Mouse (Mus musculus) heart, embryonic 14.5 days (tissue): ENCODE measurements around the gene M6pr. TPM values are rescaled to one million over a fixed set of nuclear protein-coding genes. Genes with fewer than 3 reads are reported as not detected.

ENCODE experiments used
- ATAC-seq: fragments of 200-750 bp; cut with Nextera tagmentation; 2 replicates; pipeline ENCODE4 v1.8.0; 2017; ENCODE audit warnings: low read depth, moderate TSS enrichment; ENCODE audit not compliant: insufficient number of reproducible peaks, insufficient read depth, low FRiP score
- H3K27ac ChIP-seq, 2 experiments: fragments of 200-500 bp in 1 of 2; fragments of 300-500 bp in 1 of 2; sonication (generic) in 1 of 2; replicated peaks in 1 of 2; 2 replicates each; pipeline ENCODE4 v1.5.1; 2012 to 2014; ENCODE audit warnings: low read depth in 2 of 2, low read length in 2 of 2, control low read depth in 1 of 2, mild to moderate bottlenecking in 1 of 2, mixed read lengths in 1 of 2; ENCODE audit not compliant: control insufficient read depth in 1 of 2, insufficient read depth in 1 of 2
- H3K27me3 ChIP-seq: fragments of 300-500 bp; sonication (generic); 2 replicates; pipeline ENCODE4 v1.6.1; 2014; ENCODE audit warnings: mild to moderate bottlenecking, low read length, control low read depth; ENCODE audit not compliant: control insufficient read depth, insufficient read depth
- H3K36me3 ChIP-seq: fragments of 300-500 bp; sonication (generic); 2 replicates; pipeline ENCODE4 v1.6.1; 2014; ENCODE audit warnings: mild to moderate bottlenecking, control low read depth, low read length, mixed read lengths; ENCODE audit not compliant: control insufficient read depth, insufficient read depth
- H3K4me1 ChIP-seq, 2 experiments: fragments of 200-500 bp in 1 of 2; fragments of 300-500 bp in 1 of 2; sonication (generic) in 1 of 2; 2 replicates each; pipeline ENCODE4 v1.6.1; 2012 to 2014; ENCODE audit warnings: low read length in 2 of 2, control low read depth in 1 of 2, mixed read lengths in 1 of 2; ENCODE audit not compliant: control insufficient read depth in 2 of 2, insufficient read depth in 2 of 2
- H3K4me2 ChIP-seq: fragments of 300-500 bp; sonication (generic); 2 replicates; pipeline ENCODE4 v1.6.1; 2014; ENCODE audit warnings: mild to moderate bottlenecking, low read length
- H3K4me3 ChIP-seq, 2 experiments: fragments of 200-500 bp in 1 of 2; fragments of 300-500 bp in 1 of 2; sonication (generic) in 1 of 2; 2 replicates each; pipeline ENCODE4 v1.5.1; 2012 to 2014; ENCODE audit warnings: low read length in 2 of 2, mild to moderate bottlenecking in 2 of 2, control low read depth in 1 of 2, low read depth in 1 of 2, moderate library complexity in 1 of 2; ENCODE audit not compliant: control insufficient read depth in 1 of 2, insufficient read depth in 1 of 2
- H3K9ac ChIP-seq: fragments of 300-500 bp; sonication (generic); 2 replicates; pipeline ENCODE4 v1.6.1; 2014; ENCODE audit warnings: mild to moderate bottlenecking, low read length
- H3K9me3 ChIP-seq: fragments of 300-500 bp; sonication (generic); 2 replicates; pipeline ENCODE4 v1.6.1; 2016; ENCODE audit warnings: low read length, control low read depth; ENCODE audit not compliant: control insufficient read depth
- WGBS: fragments of 180-500 bp; shearing (Covaris S2); extraction: QIAGEN DNeasy Blood & Tissue Kit; methylation state at CpG from one replicate; pipeline ENCODE4 v1.1.7; 2014; 5-methylcytosine and 5-hydroxymethylcytosine counted together
- polyA plus RNA-seq: library from polyadenylated mRNA; unstranded; fragments of >200 nt; fragmentation: Nextera tagmentation; extraction: Ambion mirVana; gene quantifications from 2 replicates; pipeline ENCODE4 v1.2.1, GENCODE M21; 2014

M6pr gene
- polyA plus RNA-seq, 1 experiment from 2014 or later = 77.2 TPM

DNA sequence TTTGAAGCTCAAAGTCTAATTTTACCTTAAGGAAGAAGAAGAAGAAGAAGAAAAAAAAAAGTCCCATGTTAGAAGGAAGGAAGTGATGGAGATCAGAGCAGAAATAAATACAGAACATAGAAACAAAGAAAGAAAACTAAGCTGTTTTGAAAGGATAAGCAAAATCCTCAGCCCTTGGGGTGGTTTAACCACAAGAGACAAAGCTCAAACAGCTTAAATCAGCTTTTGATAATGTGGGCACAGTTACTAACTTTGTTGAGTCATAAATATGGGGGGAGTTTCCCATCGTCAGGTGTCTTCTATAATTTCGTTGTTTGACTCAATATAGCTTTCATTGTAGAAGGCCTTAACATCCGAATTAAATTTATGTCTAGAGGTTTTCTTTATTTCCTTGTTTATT, 16.8 kb upstream of the M6pr start:
- Histone ChIP-seq H3K9me3 (no peaks in the 10 kb centered on the region), H3K4me2 (no peak overlapping the region), H3K9ac (no peak overlapping the region), H3K4me3 (no peak overlapping the region), H3K4me1 (no peaks in the 10 kb centered on the region), H3K36me3 (no peaks in the 10 kb centered on the region), H3K27ac (no peak overlapping the region), H3K27me3 (no peaks in the 10 kb centered on the region)
- 68% methylated on average over 3 of the region's 3 CpGs for WGBS
- ATAC-seq = no peak

DNA sequence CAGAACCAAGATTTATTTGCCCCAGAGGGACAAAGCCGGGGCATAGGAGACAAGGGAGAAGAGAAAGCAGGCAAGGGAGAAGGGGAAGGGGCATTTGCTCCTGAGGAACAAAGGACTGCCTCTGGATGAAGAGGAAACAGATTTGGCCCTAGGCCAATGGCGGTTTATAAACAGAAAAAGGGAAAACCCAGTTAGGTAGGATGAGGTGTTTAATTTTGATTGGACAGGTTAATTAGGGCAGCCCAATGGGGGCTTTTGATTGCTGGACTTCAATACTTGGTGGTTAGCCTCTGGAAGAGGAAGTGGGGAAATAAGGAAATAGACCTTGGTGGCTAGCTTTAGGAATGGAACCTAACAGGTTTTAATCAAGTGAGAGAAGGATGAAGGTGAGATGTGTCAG, 16.3 kb upstream of the M6pr start:
- no peak for ATAC-seq

DNA sequence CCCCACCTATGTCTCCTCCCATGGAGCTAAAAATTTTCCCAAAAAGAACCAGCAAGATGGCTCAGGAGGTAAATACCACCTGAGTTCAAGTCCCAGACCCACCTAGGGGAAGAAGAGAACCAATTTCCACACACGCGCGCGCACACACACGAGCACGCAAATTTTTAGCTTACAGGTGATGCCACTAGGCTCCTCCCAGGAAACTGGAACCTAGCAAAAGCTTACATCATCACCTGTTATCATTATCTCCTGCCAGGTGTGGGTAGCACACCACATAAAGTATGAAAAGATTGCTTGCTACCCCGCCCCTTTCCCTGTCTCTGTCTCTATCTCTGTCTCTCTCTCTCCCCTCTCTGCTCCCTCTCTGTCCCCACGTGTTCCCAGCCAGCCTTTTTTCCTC, 15.4 kb upstream of the M6pr start:
- no peak overlapping the region for H3K27ac ChIP-seq
- no peaks in the 10 kb centered on the region for H3K9me3 ChIP-seq
- no peak for ATAC-seq
- no peak overlapping the region for H3K9ac ChIP-seq
- H3K4me1 ChIP-seq = peaks cover 2 to 8% of the 10 kb centered on the region in 2 experiments; a peak in 1 of 4 replicates
- no peaks in the 10 kb centered on the region for H3K36me3 ChIP-seq
- H3K4me2 ChIP-seq = no peak overlapping the region
- H3K4me3 ChIP-seq = no peak overlapping the region
- H3K27me3 ChIP-seq = no peaks in the 10 kb centered on the region
- 93% methylated on average over 8 of the region's 8 CpGs for WGBS

More for the DNA sequence above, 16.3 kb upstream of the M6pr start:
- WGBS = 46% methylated on average over 2 of the region's 2 CpGs
- Histone ChIP-seq H3K27me3 (no peaks in the 10 kb centered on the region), H3K27ac (no peak overlapping the region), H3K36me3 (no peaks in the 10 kb centered on the region), H3K4me3 (no peak overlapping the region), H3K4me2 (no peak overlapping the region), H3K9ac (no peak overlapping the region), H3K4me1 (peaks cover 2 to 3% of the 10 kb centered on the region in 2 experiments; a peak in 1 of 4 replicates), H3K9me3 (no peaks in the 10 kb centered on the region)

DNA sequence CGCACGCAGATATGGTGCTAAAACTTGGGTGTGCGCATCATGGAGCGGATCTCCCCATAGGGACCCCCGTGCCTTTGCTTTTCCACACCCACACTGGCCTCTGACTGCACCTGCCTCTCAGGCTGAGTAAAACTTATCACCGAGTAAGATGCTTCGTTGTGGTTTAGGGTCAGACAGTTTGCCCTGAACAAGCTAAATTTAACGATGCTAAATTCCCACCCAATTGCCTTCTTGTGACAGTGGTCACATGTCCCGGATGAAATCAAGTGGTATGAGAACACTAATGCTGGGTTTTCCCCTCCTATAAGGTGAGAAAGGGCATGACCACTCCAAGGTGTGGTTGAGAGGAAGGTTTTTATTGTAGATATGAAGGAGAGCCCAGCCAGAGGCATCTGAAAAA, 14.7 kb upstream of the M6pr start:
- H3K4me1 ChIP-seq = peaks cover 2 to 8% of the 10 kb centered on the region in 2 experiments; a peak in 1 of 4 replicates
- WGBS = 85% methylated on average over 9 of the region's 9 CpGs
- H3K36me3 ChIP-seq = no peaks in the 10 kb centered on the region
- no peak overlapping the region for H3K27ac ChIP-seq
- ATAC-seq = no peak
- no peak overlapping the region for H3K9ac ChIP-seq
- H3K27me3 ChIP-seq = no peaks in the 10 kb centered on the region
- no peaks in the 10 kb centered on the region for H3K9me3 ChIP-seq
- no peak overlapping the region for H3K4me2 ChIP-seq
- no peak overlapping the region for H3K4me3 ChIP-seq

DNA sequence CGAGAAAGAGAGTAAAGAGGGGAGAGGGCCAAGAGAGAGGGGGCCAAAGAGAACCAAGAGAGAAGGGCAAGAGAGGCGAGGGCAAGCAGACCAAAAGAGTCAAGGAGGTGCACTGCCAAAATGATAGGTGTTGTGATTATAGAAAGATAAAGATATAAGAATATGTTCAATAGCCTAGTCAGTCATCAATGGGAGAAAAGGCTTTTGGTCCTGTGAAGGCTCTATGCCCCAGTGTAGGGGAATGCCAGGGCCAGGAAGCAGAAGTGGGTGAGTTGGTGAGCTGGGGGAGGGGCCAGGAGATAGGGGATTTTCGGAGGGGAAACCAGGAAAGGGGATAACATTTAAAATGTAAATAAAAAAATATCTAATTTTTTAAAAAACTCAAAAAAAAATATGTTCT, 14.2 kb upstream of the M6pr start:
- Histone ChIP-seq H3K4me3 (no peak overlapping the region), H3K4me1 (peaks cover 2 to 8% of the 10 kb centered on the region in 2 experiments; a peak in 1 of 4 replicates), H3K9me3 (no peaks in the 10 kb centered on the region), H3K36me3 (no peaks in the 10 kb centered on the region), H3K27ac (no peak overlapping the region), H3K27me3 (no peaks in the 10 kb centered on the region), H3K4me2 (no peak overlapping the region), H3K9ac (no peak overlapping the region)
- WGBS = 63% methylated on average over 3 of the region's 3 CpGs
- no peak for ATAC-seq

DNA sequence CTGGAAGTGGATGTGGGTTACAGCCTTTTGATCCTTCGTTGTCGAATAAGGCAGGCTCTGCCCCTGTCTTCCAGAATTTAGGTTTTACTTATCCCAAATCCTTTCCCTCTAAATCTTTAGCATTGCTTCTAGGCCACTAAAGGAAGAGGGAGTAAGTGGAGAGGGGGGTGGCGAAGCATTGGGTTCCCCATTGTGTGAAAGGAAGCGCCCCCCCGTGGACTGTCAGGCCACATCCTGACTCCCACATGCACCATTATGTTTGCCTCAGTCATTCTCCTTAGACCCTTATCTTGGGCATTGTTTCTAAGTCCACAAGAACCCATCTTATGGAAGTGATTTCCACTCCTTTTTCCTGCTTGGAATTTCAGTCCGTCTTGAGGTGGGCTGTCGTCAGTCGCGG, 13.3 kb upstream of the M6pr start:
- Histone ChIP-seq H3K27ac (no peak overlapping the region), H3K36me3 (no peaks in the 10 kb centered on the region)

DNA sequence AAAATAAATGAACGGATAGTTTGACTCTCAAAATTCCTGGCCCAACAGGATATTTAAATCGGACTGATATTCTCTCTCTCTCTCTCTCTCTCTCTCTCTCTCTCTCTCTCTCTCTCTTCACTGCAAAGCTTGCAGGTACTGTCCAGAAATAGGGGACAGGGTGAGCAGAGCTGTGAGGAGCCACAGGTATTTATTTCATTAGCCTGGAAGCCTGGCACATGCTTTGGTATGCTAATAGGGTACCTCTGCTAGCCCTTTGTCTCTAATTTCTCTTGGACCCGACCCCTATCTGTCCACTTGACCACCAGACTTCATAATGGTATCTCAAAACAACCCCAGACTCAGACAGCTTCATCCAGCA, 11.6 kb upstream of the M6pr start:
- peak overlapping the region; percentile 86 for H3K4me2 ChIP-seq
- H3K4me3 ChIP-seq = peak overlapping the region; percentile 54 to 60
- ATAC-seq = no peak
- H3K9me3 ChIP-seq = no peaks in the 10 kb centered on the region
- no peaks in the 10 kb centered on the region for H3K36me3 ChIP-seq
- peak overlapping the region; percentile 71 for H3K9ac ChIP-seq
- H3K27me3 ChIP-seq = no peaks in the 10 kb centered on the region
- H3K4me1 ChIP-seq = peaks cover 2 to 8% of the 10 kb centered on the region in 2 experiments; a peak in 1 of 4 replicates
- WGBS = 20% methylated on average over 3 of the region's 3 CpGs
- H3K27ac ChIP-seq = peak overlapping the region in 1 of 2 experiments; percentile 28; a peak in 1 of 4 replicates

More for the DNA sequence above, 13.3 kb upstream of the M6pr start:
- WGBS = 50% methylated on average over 9 of the region's 9 CpGs
- Histone ChIP-seq H3K9me3 (no peaks in the 10 kb centered on the region), H3K9ac (no peak overlapping the region), H3K4me3 (no peak overlapping the region), H3K4me1 (peaks cover 2 to 8% of the 10 kb centered on the region in 2 experiments; a peak in 1 of 4 replicates), H3K4me2 (no peak overlapping the region), H3K27me3 (no peaks in the 10 kb centered on the region)
- ATAC-seq = no peak
